In genomic region chr4:54195734-54196133, GRCm38 (mm10) we compare ENCODE assay signal across 16 mouse cellular contexts.
"Had no signal": no experiment of that assay in that cellular context is flagged by ENCODE, and none has a peak within 500 bp of the region (broad histone marks: within the 10 kb centered on the region; RNA-seq: fewer than 3 reads in every experiment).

No protein-coding gene starts in this region.

- ATAC-seq: lung, postnatal 0 days; midbrain, embryonic 15.5 days had no signal

- H3K4me3 ChIP-seq: layer of hippocampus, adult 2 months; liver, embryonic 13.5 days; midbrain, embryonic 12.5 days; midbrain, embryonic 15.5 days; neural tube, embryonic 13.5 days; stomach, embryonic 15.5 days had no signal

- DNase-seq: kidney, adult 18-20 months; kidney, postnatal 25 days; layer of hippocampus, adult 9-11 months; liver, embryonic 13.5 days; lung, embryonic 14.5 days; retina, postnatal 1 day; right cerebral cortex, postnatal 25 days; spleen, adult 18-20 months; thymus, postnatal 25 days had no signal

- H3K36me3 ChIP-seq: liver, embryonic 13.5 days; midbrain, embryonic 12.5 days; midbrain, embryonic 15.5 days; neural tube, embryonic 13.5 days; stomach, embryonic 15.5 days had no signal

- H3K27ac ChIP-seq: kidney, postnatal 0 days; layer of hippocampus, adult 2 months; liver, embryonic 13.5 days; midbrain, embryonic 12.5 days; midbrain, embryonic 15.5 days; neural tube, embryonic 13.5 days; stomach, embryonic 15.5 days had no signal
